Mouse (Mus musculus): ENCODE measurements around the gene Mrpl1.

The Mrpl1 gene

GRCm38 (mm10) chr5:96201462-96202154, 7.7 kb upstream of the Mrpl1 start:
- in situ Hi-C loops (cut with MboI, MseI) = loop anchor here in 1 of 2 experiments (5.0 kb wide), 1 partner anchor 34 kb away; no protein-coding TSS in a partner anchor

GRCm38 (mm10) chr5:96206897-96207296, 2.4 kb upstream of the Mrpl1 start:
- in situ Hi-C loops (cut with MboI, MseI) = loop anchor here in 1 of 2 experiments (5.0 kb wide), 1 partner anchor 35 kb away; no protein-coding TSS in a partner anchor

GRCm38 (mm10) chr5:96207531-96207930, 1.8 kb upstream of the Mrpl1 start:
- in situ Hi-C loops (cut with MboI, MseI) = loop anchor here in 1 of 2 experiments (5.0 kb wide), 1 partner anchor 35 kb away; no protein-coding TSS in a partner anchor

GRCm38 (mm10) chr5:96208543-96208942, 750 bp upstream of the Mrpl1 start:
- in situ Hi-C loops (cut with MboI, MseI) = loop anchor here in 1 of 2 experiments (5.0 kb wide), 1 partner anchor 36 kb away; no protein-coding TSS in a partner anchor

- in situ Hi-C loops (cut with MboI, MseI) = loop anchor here in 1 of 2 experiments (5.0 kb wide), 1 partner anchor 38 kb away; no protein-coding TSS in a partner anchor
Observed at GRCm38 (mm10) chr5:96209916-96210583, 757 bp downstream of the Mrpl1 start.

GRCm38 (mm10) chr5:96218648-96219047, 9.4 kb downstream of the Mrpl1 start:
- in situ Hi-C loops (cut with MboI, MseI) = no loop called here

- in situ Hi-C loops (cut with MboI, MseI) = no loop called here
Observed at GRCm38 (mm10) chr5:96219512-96219911, 10.2 kb downstream of the Mrpl1 start.

- in situ Hi-C loops (cut with MboI, MseI) = loop anchor here in 1 of 2 experiments (10.0 kb wide), 1 partner anchor 1814 kb away; the partner anchor contains the start of gene Antxr2
Observed at GRCm38 (mm10) chr5:96221298-96221697, 12.0 kb downstream of the Mrpl1 start.

- in situ Hi-C loops (cut with MboI, MseI) = loop anchor here in 1 of 2 experiments (10.0 kb wide), 1 partner anchor 1813 kb away; the partner anchor contains the start of gene Antxr2
Observed at GRCm38 (mm10) chr5:96221812-96222585, 12.7 kb downstream of the Mrpl1 start.

- in situ Hi-C loops (cut with MboI, MseI) = loop anchor here in 1 of 2 experiments (10.0 kb wide), 1 partner anchor 1812 kb away; the partner anchor contains the start of gene Antxr2
Observed at GRCm38 (mm10) chr5:96222964-96223363, 13.7 kb downstream of the Mrpl1 start.

GRCm38 (mm10) chr5:96226490-96226889, 17.2 kb downstream of the Mrpl1 start:
- in situ Hi-C loops (cut with MboI, MseI) = loop anchor here in 1 of 2 experiments (10.0 kb wide), 1 partner anchor 1808 kb away; the partner anchor contains the start of gene Antxr2

GRCm38 (mm10) chr5:96228967-96229366, 19.7 kb downstream of the Mrpl1 start:
- in situ Hi-C loops (cut with MboI, MseI) = loop anchor here in 1 of 2 experiments (10.0 kb wide), 1 partner anchor 1806 kb away; the partner anchor contains the start of gene Antxr2

GRCm38 (mm10) chr5:96238797-96239196, 29.5 kb downstream of the Mrpl1 start:
- in situ Hi-C loops (cut with MboI, MseI) = no loop called here

GRCm38 (mm10) chr5:96240856-96241255, 31.6 kb downstream of the Mrpl1 start:
- in situ Hi-C loops (cut with MboI, MseI) = no loop called here

GRCm38 (mm10) chr5:96244511-96244910, 35.2 kb downstream of the Mrpl1 start:
- in situ Hi-C loops (cut with MboI, MseI) = no loop called here

- in situ Hi-C loops (cut with MboI, MseI) = no loop called here
Observed at GRCm38 (mm10) chr5:96253995-96254394, 44.7 kb downstream of the Mrpl1 start.

- in situ Hi-C loops (cut with MboI, MseI) = no loop called here
Observed at GRCm38 (mm10) chr5:96255166-96255565, 45.9 kb downstream of the Mrpl1 start.

- in situ Hi-C loops (cut with MboI, MseI) = no loop called here
Observed at GRCm38 (mm10) chr5:96258210-96258609, 48.9 kb downstream of the Mrpl1 start.

GRCm38 (mm10) chr5:96267017-96267702, 57.9 kb downstream of the Mrpl1 start:
- in situ Hi-C loops (cut with MboI, MseI) = loop anchor here in 1 of 2 experiments (5.0 kb wide), 1 partner anchor 500 kb away; no protein-coding TSS in a partner anchor

GRCm38 (mm10) chr5:96271070-96271469, 61.8 kb downstream of the Mrpl1 start:
- in situ Hi-C loops (cut with MboI, MseI) = loop anchor here in 1 of 2 experiments (5.0 kb wide), 1 partner anchor 496 kb away; no protein-coding TSS in a partner anchor
